Mouse (Mus musculus): ENCODE measurements around the gene Sema4d. TPM values are rescaled to one million over a fixed set of nuclear protein-coding genes. Genes with fewer than 3 reads are reported as not detected.
A peak's percentile ranks its signal among the peaks of the same experiment; 100 is the strongest.

The Sema4d gene
- total and polyA plus RNA-seq, 3 experiments: 6.9 to 20.3 TPM; not detected in 1

GRCm38 (mm10) chr13:51697897-51698296 lies 95.7 kb downstream of the Sema4d start:
- H3K4me1 ChIP-seq (ENCODE audit: control insufficient read depth in 1 of 2, insufficient read depth in 2 of 2, low read length in 2 of 2): peaks cover 22 to 29% of the 10 kb centered on the region in 2 experiments
- H3K9ac ChIP-seq (ENCODE audit: control insufficient read depth, low read depth, low read length, poor library complexity, severe bottlenecking): no peak overlapping the region

DNA sequence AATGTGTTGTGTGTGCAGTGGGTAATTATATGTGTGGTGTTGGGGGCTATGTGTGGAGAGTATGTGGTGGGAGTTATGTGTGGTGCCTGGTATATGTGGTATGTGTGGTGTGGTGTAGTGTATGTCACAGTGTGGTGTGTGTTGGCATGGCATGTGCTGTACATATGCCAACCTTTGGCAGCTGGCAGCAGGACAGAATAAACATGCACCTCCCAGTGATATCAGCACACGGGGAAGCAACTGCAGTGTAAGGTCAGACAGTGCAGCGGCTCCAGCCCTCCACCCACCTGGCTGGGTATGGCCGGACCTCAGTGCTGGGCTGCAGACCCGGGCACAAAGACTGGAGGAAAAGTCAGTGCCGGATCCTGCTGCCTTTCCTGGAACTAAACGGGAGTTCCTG lies 96.1 kb downstream of the Sema4d start:
- TF ChIP-seq MAX (IDR thresholded peaks at IDR 0.05; ENCODE audit: low read length) (no peak), ETS1 (IDR thresholded peaks at IDR 0.05; ENCODE audit: low read depth, low read length) (peak; percentile 32; the same call in 1 of the 2 replicates), TCF12 (IDR thresholded peaks at IDR 0.05; ENCODE audit: low read depth, low read length) (0 out of 2 replicates have a peak, but pooled peaks have one; percentile 10), TAL1 (IDR thresholded peaks at IDR 0.05; ENCODE audit: low read length) (no peak)
- Histone ChIP-seq H3K9me3 (replicated peaks; ENCODE audit: insufficient read depth, low read length) (no peaks in the 10 kb centered on the region), H3K9ac (ENCODE audit: control insufficient read depth, low read depth, low read length, poor library complexity, severe bottlenecking) (no peak overlapping the region), H3K27ac (ENCODE audit: control insufficient read depth, low read depth, low read length) (no peak overlapping the region), H3K4me1 (ENCODE audit: control insufficient read depth in 1 of 2, insufficient read depth in 2 of 2, low read length in 2 of 2) (peaks cover 22 to 29% of the 10 kb centered on the region in 2 experiments), H3K4me3 (ENCODE audit: control insufficient read depth in 1 of 2, insufficient read depth in 1 of 2, low read depth in 2 of 2, low read length in 2 of 2) (no peak overlapping the region), H3K27me3 (ENCODE audit: control insufficient read depth in 1 of 2, insufficient read depth in 2 of 2, low read length in 2 of 2) (no peaks in the 10 kb centered on the region), H3K79me2 (ENCODE audit: control insufficient read depth, insufficient read depth, low read length, poor library complexity) (no peaks in the 10 kb centered on the region), H3K36me3 (ENCODE audit: control insufficient read depth in 1 of 2, insufficient read depth in 2 of 2, low read length in 2 of 2) (peaks cover 2 to 21% of the 10 kb centered on the region in 2 experiments; a peak in 3 of 4 replicates)
- no peak for DNase-seq (ENCODE audit: low read depth, low spot score)

More at GRCm38 (mm10) chr13:51697897-51698296, 95.7 kb downstream of the Sema4d start:
- DNase-seq (ENCODE audit: low read depth, low spot score): no peak
- no peak for TF ChIP-seq ZKSCAN1 (IDR thresholded peaks at IDR 0.05; ENCODE audit: low read depth, low read length)
- no peak for TF ChIP-seq MYB (IDR thresholded peaks at IDR 0.05; ENCODE audit: low read depth, low read length)
- no peak for TF ChIP-seq POLR2AphosphoS5 (IDR thresholded peaks at IDR 0.05; ENCODE audit: borderline replicate concordance, low read depth, low read length)
- no peak for TF ChIP-seq UBTF (IDR thresholded peaks at IDR 0.05; ENCODE audit: borderline replicate concordance, insufficient read depth, low read depth, low read length)
- no peak for TF ChIP-seq BHLHE40 (IDR thresholded peaks at IDR 0.05; ENCODE audit: borderline replicate concordance, low read depth, low read length)
- no peak for TF ChIP-seq MAZ (IDR thresholded peaks at IDR 0.05; ENCODE audit: low read depth, low read length)
- no peak for TF ChIP-seq MAFK (IDR thresholded peaks at IDR 0.05; ENCODE audit: borderline replicate concordance, low read depth, low read length)
- TF ChIP-seq USF2 (IDR thresholded peaks at IDR 0.05; ENCODE audit: borderline replicate concordance in 1 of 2, insufficient read depth in 1 of 2, low read depth in 1 of 2, low read length in 2 of 2): no peak
- Histone ChIP-seq H3K27ac (ENCODE audit: control insufficient read depth, low read depth, low read length) (peak overlapping the region; percentile 33; the same call in 1 of the 2 replicates), H3K4me3 (ENCODE audit: control insufficient read depth in 1 of 2, insufficient read depth in 1 of 2, low read depth in 2 of 2, low read length in 2 of 2) (no peak overlapping the region), H3K27me3 (ENCODE audit: control insufficient read depth in 1 of 2, insufficient read depth in 2 of 2, low read length in 2 of 2) (no peaks in the 10 kb centered on the region), H3K9me3 (replicated peaks; ENCODE audit: insufficient read depth, low read length) (no peaks in the 10 kb centered on the region), H3K79me2 (ENCODE audit: control insufficient read depth, insufficient read depth, low read length, poor library complexity) (no peaks in the 10 kb centered on the region), H3K36me3 (ENCODE audit: control insufficient read depth in 1 of 2, insufficient read depth in 2 of 2, low read length in 2 of 2) (peaks cover 2 to 21% of the 10 kb centered on the region in 2 experiments; a peak in 3 of 4 replicates)

DNA sequence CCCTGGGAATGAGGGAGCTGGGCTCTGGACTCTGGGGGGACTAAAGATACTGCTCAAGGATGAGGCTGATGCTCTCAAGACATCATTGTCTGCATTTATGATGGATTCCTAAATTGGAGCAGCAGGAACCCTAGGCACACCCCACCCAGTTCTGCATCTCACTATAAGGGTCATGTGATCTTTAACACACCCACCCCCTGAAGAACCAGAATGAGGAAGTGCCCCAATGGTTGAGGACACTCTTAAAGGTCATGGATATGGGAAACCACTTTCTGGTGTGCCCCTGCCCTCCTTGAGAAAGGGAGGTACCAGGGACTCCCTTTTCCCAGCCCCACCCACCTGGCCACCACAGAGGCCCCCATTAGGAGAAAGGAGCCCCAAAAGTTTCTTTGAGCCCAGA lies 97.1 kb downstream of the Sema4d start:
- Histone ChIP-seq H3K4me1 (ENCODE audit: control insufficient read depth in 1 of 2, insufficient read depth in 2 of 2, low read length in 2 of 2) (peaks cover 22 to 29% of the 10 kb centered on the region in 2 experiments), H3K27me3 (ENCODE audit: control insufficient read depth in 1 of 2, insufficient read depth in 2 of 2, low read length in 2 of 2) (no peaks in the 10 kb centered on the region), H3K36me3 (ENCODE audit: control insufficient read depth in 1 of 2, insufficient read depth in 2 of 2, low read length in 2 of 2) (peaks cover 2 to 21% of the 10 kb centered on the region in 2 experiments; a peak in 3 of 4 replicates), H3K9ac (ENCODE audit: control insufficient read depth, low read depth, low read length, poor library complexity, severe bottlenecking) (no peak overlapping the region), H3K9me3 (replicated peaks; ENCODE audit: insufficient read depth, low read length) (no peaks in the 10 kb centered on the region), H3K79me2 (ENCODE audit: control insufficient read depth, insufficient read depth, low read length, poor library complexity) (no peaks in the 10 kb centered on the region), H3K4me3 (ENCODE audit: control insufficient read depth in 1 of 2, insufficient read depth in 1 of 2, low read depth in 2 of 2, low read length in 2 of 2) (no peak overlapping the region), H3K27ac (ENCODE audit: control insufficient read depth, low read depth, low read length) (no peak overlapping the region)
- TF ChIP-seq ETS1 (IDR thresholded peaks at IDR 0.05; ENCODE audit: low read depth, low read length) (peak; percentile 13; the same call in 1 of the 2 replicates), MXI1 (IDR thresholded peaks at IDR 0.05; ENCODE audit: low read depth, low read length) (0 out of 2 replicates have a peak, but pooled peaks have one; percentile 40), CHD1 (IDR thresholded peaks at IDR 0.05; ENCODE audit: low read depth, low read length) (0 out of 2 replicates have a peak, but pooled peaks have one; percentile 44), ELF1 (IDR thresholded peaks at IDR 0.05; ENCODE audit: low read depth, low read length) (peak; percentile 60; the same call in 1 of the 2 replicates), MAZ (IDR thresholded peaks at IDR 0.05; ENCODE audit: low read depth, low read length) (0 out of 2 replicates have a peak, but pooled peaks have one; percentile 48), MAFK (IDR thresholded peaks at IDR 0.05; ENCODE audit: borderline replicate concordance, low read depth, low read length) (no peak), BHLHE40 (IDR thresholded peaks at IDR 0.05; ENCODE audit: borderline replicate concordance, low read depth, low read length) (0 out of 2 replicates have a peak, but pooled peaks have one; percentile 17), USF2 (IDR thresholded peaks at IDR 0.05; ENCODE audit: borderline replicate concordance in 1 of 2, insufficient read depth in 1 of 2, low read depth in 1 of 2, low read length in 2 of 2) (peak in 1 of 2 experiments; percentile 68; a peak in 1 of 4 replicates), EP300 (IDR thresholded peaks at IDR 0.05; ENCODE audit: low read depth in 1 of 2, low read length in 2 of 2) (peak; percentile 15 to 47; a peak in 1 of 4 replicates), ZMIZ1 (IDR thresholded peaks at IDR 0.05; ENCODE audit: low read depth, low read length) (no peak), RCOR1 (IDR thresholded peaks at IDR 0.05; ENCODE audit: low read depth, low read length) (0 out of 2 replicates have a peak, but pooled peaks have one; percentile 25), SIN3A (IDR thresholded peaks at IDR 0.05; ENCODE audit: low read length) (peak; percentile 32; the same call in 1 of the 2 replicates), MAX (IDR thresholded peaks at IDR 0.05; ENCODE audit: low read length) (0 out of 2 replicates have a peak, but pooled peaks have one; percentile 30), USF1 (IDR thresholded peaks at IDR 0.05; ENCODE audit: low read depth, low read length) (peak; percentile 91), GABPA (IDR thresholded peaks at IDR 0.05; ENCODE audit: low read depth, low read length) (no peak)
- peak; percentile 67 for DNase-seq (ENCODE audit: low read depth, low spot score)
